Comparison of ENCODE assay signal across 30 mouse cellular contexts in genomic region chr10:53432794-53433193, GRCm38 (mm10).
"Had no signal": no experiment of that assay in that cellular context is flagged by ENCODE, and none has a peak within 500 bp of the region (broad histone marks: within the 10 kb centered on the region; RNA-seq: fewer than 3 reads in every experiment).

No protein-coding gene starts in this region.

- H3K9me3 ChIP-seq: heart, embryonic 12.5 days; heart, embryonic 13.5 days; heart, embryonic 15.5 days; hindbrain, embryonic 10.5 days; hindbrain, embryonic 12.5 days; hindbrain, embryonic 13.5 days; hindbrain, embryonic 15.5 days; intestine, embryonic 15.5 days; kidney, embryonic 15.5 days had no signal

- H3K27me3 ChIP-seq: heart, embryonic 12.5 days; heart, embryonic 13.5 days; heart, embryonic 15.5 days; hindbrain, embryonic 12.5 days; hindbrain, embryonic 13.5 days; hindbrain, embryonic 15.5 days; intestine, embryonic 15.5 days; kidney, embryonic 15.5 days had no signal

- H3K36me3 ChIP-seq: heart, embryonic 12.5 days; heart, embryonic 13.5 days; heart, embryonic 15.5 days; hindbrain, embryonic 10.5 days; hindbrain, embryonic 12.5 days; hindbrain, embryonic 13.5 days; hindbrain, embryonic 15.5 days; intestine, embryonic 15.5 days; kidney, embryonic 15.5 days had no signal

- H3K9ac ChIP-seq: heart, embryonic 12.5 days; heart, embryonic 13.5 days; heart, embryonic 15.5 days; hindbrain, embryonic 12.5 days; hindbrain, embryonic 13.5 days; hindbrain, embryonic 14.5 days; hindbrain, embryonic 15.5 days; intestine, embryonic 15.5 days; kidney, embryonic 15.5 days had no signal

- H3K27ac ChIP-seq: heart, embryonic 13.5 days; heart, embryonic 15.5 days; hindbrain, embryonic 10.5 days; hindbrain, embryonic 12.5 days; hindbrain, embryonic 13.5 days; hindbrain, embryonic 14.5 days; hindbrain, embryonic 15.5 days; hindbrain, postnatal 0 days; intestine, embryonic 15.5 days; kidney, embryonic 15.5 days; kidney, postnatal 0 days; layer of hippocampus, adult 2 months; left cerebral cortex, adult 2 months had no signal

- DNase-seq: heart, postnatal 10 days; heart, postnatal 14 days; heart, postnatal 36 days; heart, postnatal 4 days; kidney, adult 11 months; kidney, adult 18-20 months; kidney, adult 2 months; kidney, adult 8-10 months; kidney, adult 9 months; kidney, postnatal 10 days; kidney, postnatal 14 days; kidney, postnatal 25 days; kidney, postnatal 36 days; kidney, postnatal 4 days; layer of hippocampus, adult 9-11 months; layer of hippocampus, postnatal 36 days had no signal

- H3K4me3 ChIP-seq: heart, embryonic 12.5 days; heart, embryonic 13.5 days; heart, embryonic 15.5 days; hindbrain, embryonic 10.5 days; hindbrain, embryonic 12.5 days; hindbrain, embryonic 13.5 days; hindbrain, embryonic 15.5 days; intestine, embryonic 15.5 days; kidney, embryonic 15.5 days; layer of hippocampus, adult 2 months; left cerebral cortex, adult 2 months had no signal
